Mouse (Mus musculus) embryonic fibroblast, embryonic 13.5 days (primary cell): ENCODE results near the gene Alg3. TPM values are rescaled to one million over a fixed set of nuclear protein-coding genes. Genes with fewer than 3 reads are reported as not detected.

Experiments used
- H3K27ac ChIP-seq: 2 replicates; pipeline ENCODE4 v1.5.1; 2012; ENCODE audit warnings: low read length, control low read depth, inconsistent platforms; ENCODE audit not compliant: insufficient read depth
- H3K4me1 ChIP-seq: 2 replicates; pipeline ENCODE4 v1.6.1; 2011; ENCODE audit warnings: low read length; ENCODE audit not compliant: control insufficient read depth, insufficient read depth
- H3K4me3 ChIP-seq: 2 replicates; pipeline ENCODE4 v1.5.1; 2011; ENCODE audit warnings: mild to moderate bottlenecking, control low read depth, low read length; ENCODE audit not compliant: insufficient read depth
- CTCF ChIP-seq: IDR thresholded peaks from 2 replicates; pipeline ENCODE4 v1.5.1; 2011; ENCODE audit warnings: mild to moderate bottlenecking, control low read depth, low read length, moderate library complexity, borderline replicate concordance; ENCODE audit not compliant: insufficient read depth
- POLR2A ChIP-seq: IDR thresholded peaks from 2 replicates; pipeline ENCODE4 v1.6.1; 2011; ENCODE audit warnings: low read depth, mild to moderate bottlenecking, control low read depth, low read length, moderate library complexity
- polyA plus RNA-seq: library from polyadenylated mRNA; stranded (reverse); fragments of >200 nt; gene quantifications from 2 replicates; pipeline ENCODE4 v1.2.4, GENCODE M21; 2011; ENCODE audit warnings: low read depth; ENCODE audit not compliant: missing spikeins, insufficient read length

Gene Alg3
- polyA plus RNA-seq, 1 experiment: 31.4 TPM

DNA sequence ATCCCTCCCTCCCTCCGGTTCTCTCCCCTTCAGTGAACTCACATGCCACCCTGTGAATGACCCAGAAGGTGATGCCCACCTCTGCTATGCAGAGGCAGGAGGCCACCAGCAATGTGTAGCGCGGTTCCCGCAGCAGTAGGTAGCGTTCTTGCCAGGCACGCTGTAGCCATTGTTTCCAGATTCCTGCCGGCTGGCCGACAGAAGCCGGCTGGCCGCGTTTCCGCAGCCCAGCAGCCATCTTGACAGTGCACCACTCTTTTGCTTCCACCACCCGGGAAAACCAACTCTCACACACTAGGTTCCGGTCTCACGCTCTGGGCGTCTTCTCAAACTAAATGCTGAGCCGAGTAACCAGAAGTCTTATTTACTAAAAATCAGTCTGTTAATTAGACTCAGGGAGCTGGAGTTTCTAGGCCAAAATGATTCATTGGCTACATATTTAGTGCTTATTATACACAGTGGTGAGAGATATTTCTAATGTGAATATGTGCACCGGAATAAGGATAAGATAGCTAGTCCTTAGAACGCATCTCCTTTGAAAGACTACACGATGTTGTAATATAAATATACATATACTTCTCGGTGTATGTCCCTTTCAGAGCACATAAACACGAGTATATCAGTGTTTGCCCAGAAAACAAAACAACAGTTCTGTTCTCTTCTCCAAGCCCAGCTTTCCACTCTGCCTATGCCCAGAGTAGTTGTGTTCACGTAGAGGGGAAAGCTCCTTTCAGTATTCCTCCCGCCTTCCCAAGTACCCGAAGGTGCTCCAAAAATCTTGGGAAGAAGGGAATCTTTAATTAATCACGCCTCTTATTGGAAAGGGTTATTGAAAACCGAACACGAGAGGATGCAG is 806 bp downstream of the Alg3 start:
- Histone ChIP-seq H3K4me1 (peaks cover 2% of the 10 kb centered on the region; the same call in 1 of the 2 replicates), H3K4me3 (peak overlapping the region; percentile 98), H3K27ac (peak overlapping the region; percentile 74)
- TF ChIP-seq POLR2A (peak; percentile 99), CTCF (no peak)

DNA sequence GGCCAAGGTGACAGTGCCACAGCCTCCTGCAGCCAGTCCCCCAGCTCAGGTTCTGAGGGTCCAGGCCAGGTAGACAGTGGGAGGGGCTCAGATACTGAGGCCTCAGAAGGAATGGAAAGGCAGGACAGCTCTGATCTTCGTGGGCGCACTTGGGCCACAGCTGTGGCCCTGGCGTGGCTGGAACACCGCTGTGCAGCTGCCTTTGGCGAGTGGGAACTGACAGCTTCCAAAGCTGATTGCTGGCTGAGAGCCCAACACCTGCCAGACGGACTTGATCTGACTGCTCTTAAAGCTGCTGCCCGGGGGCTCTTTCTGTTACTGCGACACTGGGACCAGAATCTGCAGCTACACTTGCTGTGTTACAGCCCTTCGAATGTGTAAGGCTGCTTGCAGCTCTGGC is 6.8 kb downstream of the Alg3 start:
- H3K4me1 ChIP-seq: no peaks in the 10 kb centered on the region; the same call in 1 of the 2 replicates
- TF ChIP-seq CTCF: no peak
- no peak for TF ChIP-seq POLR2A
- H3K4me3 ChIP-seq: no peak overlapping the region
- no peak overlapping the region for H3K27ac ChIP-seq

DNA sequence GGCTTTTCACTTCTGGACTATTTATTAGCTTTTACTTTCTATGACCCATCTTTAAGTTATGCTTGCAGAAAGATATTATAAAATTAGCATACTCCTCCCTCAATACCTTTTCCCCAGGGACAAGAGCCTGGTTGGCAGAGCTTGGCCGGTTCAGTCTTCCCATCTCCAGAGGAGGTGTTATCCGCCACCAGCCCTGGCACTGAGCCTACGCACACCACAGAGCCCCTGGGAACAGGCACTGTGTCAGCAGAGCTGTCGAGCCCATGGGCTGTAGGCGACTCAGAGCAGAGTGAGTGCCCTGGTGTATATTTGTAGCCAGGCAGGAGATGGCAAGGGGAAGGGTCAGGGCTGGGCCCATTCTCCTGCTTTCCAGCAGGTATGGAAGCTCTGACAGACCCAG is 11.0 kb downstream of the Alg3 start:
- H3K4me1 ChIP-seq: no peaks in the 10 kb centered on the region
- TF ChIP-seq CTCF (no peak), POLR2A (no peak)
- H3K27ac ChIP-seq: no peak overlapping the region
- H3K4me3 ChIP-seq: no peak overlapping the region

DNA sequence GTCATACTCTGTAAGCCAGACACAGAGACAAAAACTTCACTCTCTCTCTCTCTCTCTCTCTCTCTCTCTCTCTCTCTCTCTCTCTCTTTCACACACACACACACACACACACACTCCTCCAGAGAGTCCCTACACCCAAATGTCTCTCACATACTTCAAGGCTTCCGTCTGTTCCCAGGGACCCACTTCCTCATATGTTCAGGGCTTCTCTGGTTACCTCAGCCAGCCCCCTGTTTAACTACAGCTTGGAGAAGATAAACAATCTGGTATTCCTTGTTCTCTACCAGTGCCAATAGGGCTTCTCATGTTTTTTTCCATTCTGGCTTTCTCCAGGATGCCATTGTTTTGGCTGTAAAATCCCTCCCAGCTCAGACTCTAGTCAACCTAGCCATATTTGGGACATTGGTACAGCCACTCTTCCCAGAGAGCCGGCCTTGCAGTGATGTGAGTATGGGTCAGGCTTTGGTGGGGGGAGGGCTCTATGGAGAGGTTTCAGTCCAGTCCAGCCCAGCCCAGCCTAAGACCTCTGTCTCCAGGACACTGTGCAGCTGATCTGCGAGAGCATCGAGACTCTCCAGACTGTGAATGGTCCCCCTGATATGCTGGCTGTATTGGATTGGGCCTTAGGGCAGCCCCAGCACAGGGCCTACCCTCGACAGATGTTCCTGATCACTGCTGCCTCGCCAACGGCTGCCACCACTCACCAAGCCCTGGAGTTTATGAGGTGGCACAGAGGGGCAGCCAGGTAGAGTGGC is 14.7 kb downstream of the Alg3 start:
- TF ChIP-seq CTCF: no peak
- TF ChIP-seq POLR2A: no peak
- Histone ChIP-seq H3K27ac (no peak overlapping the region), H3K4me1 (no peaks in the 10 kb centered on the region), H3K4me3 (no peak overlapping the region)

DNA sequence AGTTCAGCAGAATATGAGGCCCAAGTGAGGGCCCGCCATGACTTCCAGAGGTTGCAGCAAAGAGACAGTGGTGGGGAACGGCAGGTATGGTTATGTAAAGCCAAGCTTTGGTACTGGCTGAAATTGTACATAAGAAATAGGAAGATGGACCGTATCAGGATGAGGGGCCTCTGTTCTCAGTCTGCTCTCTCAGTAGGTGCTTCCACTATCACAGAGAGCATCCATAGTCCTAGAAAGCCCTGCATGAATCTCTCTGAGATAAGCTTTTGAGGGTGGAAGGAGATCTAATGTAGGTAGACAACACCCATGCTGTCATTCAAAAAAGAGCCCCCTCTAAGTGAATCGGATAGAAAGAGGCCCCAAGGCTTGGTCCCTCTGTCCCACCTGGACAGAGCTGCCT is 15.8 kb downstream of the Alg3 start:
- TF ChIP-seq POLR2A (no peak), CTCF (no peak)
- Histone ChIP-seq H3K4me3 (no peak overlapping the region), H3K4me1 (no peaks in the 10 kb centered on the region), H3K27ac (no peak overlapping the region)

DNA sequence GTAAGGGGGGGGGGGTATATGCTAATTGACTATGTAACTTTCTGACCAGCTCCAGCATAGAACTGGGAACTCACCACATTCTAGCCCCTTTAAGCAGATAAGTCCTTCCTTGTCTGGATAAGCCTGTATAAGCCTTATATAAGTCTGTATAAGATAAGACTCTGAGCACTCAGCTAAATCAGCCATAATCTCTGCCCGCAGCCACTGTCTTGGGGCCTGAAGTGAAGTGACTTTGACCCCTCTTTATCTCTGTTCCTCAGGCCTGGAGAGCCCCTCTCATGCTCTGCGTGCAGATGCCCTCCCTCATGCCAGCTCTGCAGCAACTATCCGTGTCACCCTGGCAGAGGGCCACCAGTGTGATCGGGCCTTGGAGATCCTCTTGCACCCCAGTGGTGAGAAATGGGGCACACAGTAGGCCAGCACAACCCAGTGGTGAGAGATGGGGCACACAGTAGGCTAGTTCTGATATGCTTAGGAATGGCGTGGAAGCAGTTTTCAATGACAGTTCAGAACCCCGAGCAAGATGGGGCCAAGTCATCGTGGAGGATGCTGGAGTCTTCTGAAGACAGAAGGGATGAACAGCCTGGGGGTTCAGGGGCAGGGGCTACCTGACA is 16.4 kb downstream of the Alg3 start:
- no peak for TF ChIP-seq CTCF
- TF ChIP-seq POLR2A: no peak
- H3K4me1 ChIP-seq: peaks cover 2% of the 10 kb centered on the region; the same call in 1 of the 2 replicates
- no peak overlapping the region for H3K27ac ChIP-seq
- no peak overlapping the region for H3K4me3 ChIP-seq

DNA sequence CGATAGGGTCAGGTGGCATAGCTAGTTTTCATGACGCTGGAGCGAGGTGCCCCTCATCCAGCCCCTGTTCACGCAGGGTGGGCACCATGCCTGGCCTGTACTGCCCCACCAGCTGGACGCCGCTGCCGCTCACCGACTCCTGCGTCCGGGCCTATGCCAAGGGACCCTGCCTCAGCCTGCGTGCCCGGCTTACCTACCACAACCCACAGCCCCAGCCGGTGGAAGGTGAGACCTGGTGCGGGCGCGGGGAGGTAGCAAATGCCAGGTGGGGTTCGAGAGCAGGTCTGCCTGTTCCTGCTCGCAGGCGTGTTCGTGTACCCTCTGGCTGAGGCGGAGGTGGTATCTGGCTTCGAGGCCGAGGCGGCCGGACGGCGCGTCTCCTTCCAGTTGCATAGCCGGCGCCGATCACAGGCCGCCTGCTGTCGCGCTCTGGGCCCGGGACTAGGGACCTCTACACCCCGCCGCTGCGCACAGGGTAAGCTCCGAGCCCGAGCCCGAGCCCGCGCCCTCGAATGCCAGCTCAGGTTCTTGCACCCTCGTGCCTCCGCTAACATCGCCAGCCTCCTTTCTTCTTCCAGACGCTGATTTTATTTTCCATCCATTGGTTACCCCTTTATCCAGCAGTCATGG is 20.3 kb downstream of the Alg3 start:
- no peak overlapping the region for H3K4me3 ChIP-seq
- peaks cover 4% of the 10 kb centered on the region; the same call in 1 of the 2 replicates for H3K4me1 ChIP-seq
- TF ChIP-seq POLR2A (no peak), CTCF (no peak)
- H3K27ac ChIP-seq: no peak overlapping the region

DNA sequence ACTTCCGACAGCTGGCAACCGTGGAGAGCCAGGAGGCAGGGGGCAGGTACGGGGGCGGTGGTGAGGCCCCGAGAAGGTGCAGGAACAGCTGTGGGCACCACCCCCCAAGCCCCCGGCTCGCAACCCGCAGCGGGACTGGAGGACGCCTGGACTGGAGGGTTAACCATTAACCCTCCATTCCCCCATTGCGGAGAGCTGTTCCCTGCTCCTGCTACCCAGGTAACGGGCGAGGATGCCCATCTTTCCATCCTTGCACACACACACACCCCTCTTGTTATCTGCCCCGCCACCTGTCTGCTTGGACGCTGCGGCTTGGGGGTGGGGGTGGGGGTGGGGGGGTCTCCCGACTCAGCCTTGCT is 20.9 kb downstream of the Alg3 start:
- Histone ChIP-seq H3K4me1 (peaks cover 4% of the 10 kb centered on the region; the same call in 1 of the 2 replicates), H3K4me3 (no peak overlapping the region), H3K27ac (no peak overlapping the region)
- TF ChIP-seq POLR2A: no peak
- no peak for TF ChIP-seq CTCF

DNA sequence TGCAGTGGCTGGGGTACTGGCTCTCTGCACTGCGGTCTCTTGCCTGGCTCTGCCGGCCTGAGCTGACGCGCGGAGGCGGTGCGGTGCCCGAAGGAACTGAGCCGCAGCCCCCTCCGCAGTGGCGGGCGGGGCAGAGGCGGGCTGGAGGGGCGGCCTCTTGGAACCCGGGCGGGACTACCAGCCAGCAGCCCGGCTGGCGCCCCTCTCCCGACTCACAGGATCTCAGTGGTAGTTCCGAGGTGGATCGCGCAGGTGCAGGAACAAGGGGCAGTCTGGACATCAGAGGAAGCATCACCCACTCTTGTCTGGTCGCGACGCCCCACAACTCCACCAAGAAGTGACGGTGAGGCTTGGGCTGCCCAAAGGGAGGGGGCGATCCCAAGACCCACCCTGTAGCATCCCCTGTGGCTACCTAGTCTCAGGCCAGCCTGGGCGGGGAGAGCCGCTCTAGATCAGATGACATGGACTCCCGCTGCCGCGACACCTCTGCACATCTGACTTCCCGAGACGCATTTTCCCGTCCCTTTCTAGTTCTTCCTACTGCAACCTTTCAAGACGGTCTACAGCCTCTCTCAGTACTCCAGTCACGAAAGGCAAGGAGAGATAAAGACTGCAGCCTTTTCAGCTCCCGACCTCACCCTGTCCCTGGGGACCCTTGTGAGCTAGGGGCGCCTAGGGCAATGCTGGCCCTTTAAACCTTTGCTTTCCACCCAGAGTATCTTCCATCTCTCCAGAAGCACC is 21.4 kb downstream of the Alg3 start:
- H3K27ac ChIP-seq: no peak overlapping the region
- no peak for TF ChIP-seq CTCF
- no peak for TF ChIP-seq POLR2A
- peak overlapping the region; percentile 32 for H3K4me3 ChIP-seq
- H3K4me1 ChIP-seq: peaks cover 4% of the 10 kb centered on the region; the same call in 1 of the 2 replicates
